Mouse (Mus musculus) kidney, adult 18-20 months (tissue): ENCODE data around the gene Ice2.
A peak's percentile ranks its signal among the peaks of the same experiment; 100 is the strongest.

ENCODE experiments used
- DNase-seq: peaks from one replicate; pipeline ENCODE4 v3.0.0; 2021

The Ice2 gene

DNA sequence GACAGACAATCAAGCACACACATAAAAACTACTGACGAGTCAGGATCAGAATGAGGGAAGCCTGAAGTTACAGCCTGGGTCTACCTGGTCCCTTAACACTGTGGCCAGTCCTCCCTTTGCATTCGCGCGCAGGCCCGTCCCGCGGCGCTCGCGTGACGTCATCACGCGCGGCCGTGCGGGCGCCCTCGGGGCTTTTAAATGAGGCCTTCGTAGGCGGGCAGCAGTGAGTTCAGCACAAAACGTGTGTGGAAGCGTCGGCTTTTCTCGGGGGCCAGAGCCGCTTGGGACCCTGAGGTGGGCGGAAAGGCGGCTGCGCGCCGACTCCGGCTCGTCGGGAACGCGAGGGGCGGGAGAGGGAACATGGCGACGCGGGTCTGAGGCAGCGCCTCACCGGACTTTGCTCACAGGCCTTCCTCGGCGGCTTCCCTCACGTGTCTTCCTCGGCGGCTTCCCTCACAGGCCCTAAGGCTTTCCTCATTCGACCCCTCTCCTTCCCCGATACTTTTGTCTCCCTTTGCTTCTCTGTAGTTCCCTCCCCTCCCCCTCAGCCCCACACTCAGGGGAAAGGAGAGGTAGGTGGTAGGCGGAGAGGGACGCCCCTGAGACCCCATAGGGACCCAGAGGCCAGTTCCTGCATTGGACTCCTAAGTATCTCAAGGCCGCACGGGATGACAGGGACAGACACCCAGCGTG, at the start of gene Ice2:
TSS of gene Ice2 (plus strand) at position 147 of the 693 bp plus-strand sequence.
- DNase-seq, result peak; percentile 84

GRCm38 (mm10) chr9:69349537-69349936, 48.2 kb upstream of the Ice2 start:
- DNase-seq, result no peak

- DNase-seq, result no peak
Observed at GRCm38 (mm10) chr9:69354228-69354627, 43.5 kb upstream of the Ice2 start.

GRCm38 (mm10) chr9:69357834-69358233, 39.9 kb upstream of the Ice2 start:
- peak; percentile 66 for DNase-seq

GRCm38 (mm10) chr9:69358797-69359196, 38.9 kb upstream of the Ice2 start:
- DNase-seq, result no peak

DNA sequence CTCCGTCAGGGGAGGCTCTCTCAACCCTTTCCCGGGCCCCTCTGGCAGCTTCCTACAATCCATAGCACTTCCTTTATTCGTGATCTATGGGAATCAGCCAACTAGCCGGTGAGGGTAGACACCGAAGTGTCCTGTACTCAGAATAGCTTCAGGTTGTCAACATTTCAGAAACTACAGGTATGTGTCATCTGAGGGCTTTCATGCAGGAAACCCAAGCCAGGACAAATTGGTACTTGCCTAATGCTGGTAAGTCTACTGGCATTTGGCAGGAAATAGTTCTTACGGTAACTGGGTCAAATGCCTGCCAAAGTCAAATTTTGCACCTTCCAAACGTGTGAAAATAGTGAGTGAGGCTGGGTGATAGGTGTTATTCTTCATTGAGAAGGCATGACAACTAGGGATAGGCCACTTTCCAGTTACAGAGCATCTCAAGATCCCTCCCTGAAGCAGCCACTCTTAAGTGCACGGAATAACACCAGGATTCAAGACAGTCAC, 35.7 kb upstream of the Ice2 start:
- no peak for DNase-seq

GRCm38 (mm10) chr9:69362766-69363165, 34.9 kb upstream of the Ice2 start:
- no peak for DNase-seq

GRCm38 (mm10) chr9:69364117-69364516, 33.6 kb upstream of the Ice2 start:
- no peak for DNase-seq

DNA sequence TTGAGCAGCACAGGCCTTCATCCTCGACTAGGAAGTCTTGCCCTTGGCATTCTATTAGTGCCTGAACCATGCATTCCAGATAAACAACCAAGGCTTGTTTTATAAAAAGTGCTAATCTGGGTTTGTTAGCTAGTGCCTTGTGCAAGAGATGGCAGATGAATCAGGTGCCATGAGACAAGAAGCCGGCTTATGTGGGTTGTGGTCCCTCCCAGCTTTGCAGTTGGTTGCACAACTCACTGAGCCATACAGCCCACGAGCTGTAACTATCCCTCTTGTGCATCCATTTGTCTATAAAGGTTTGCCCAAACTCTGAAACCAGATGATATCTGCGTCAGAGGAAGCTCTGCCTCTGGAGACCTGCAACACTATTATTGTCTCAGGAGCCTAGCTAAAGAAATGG, 30.7 kb upstream of the Ice2 start:
- DNase-seq, result no peak

- DNase-seq, result peak; percentile 75
Observed at GRCm38 (mm10) chr9:69368071-69368470, 29.6 kb upstream of the Ice2 start.

- DNase-seq, result no peak
Observed at GRCm38 (mm10) chr9:69371046-69371724, 26.5 kb upstream of the Ice2 start.

- DNase-seq, result no peak
Observed at GRCm38 (mm10) chr9:69372871-69373270, 24.8 kb upstream of the Ice2 start.

- DNase-seq, result no peak
Observed at GRCm38 (mm10) chr9:69376982-69377653, 20.6 kb upstream of the Ice2 start.

GRCm38 (mm10) chr9:69377654-69378045, 20.1 kb upstream of the Ice2 start:
- DNase-seq, result no peak

- no peak for DNase-seq
Observed at GRCm38 (mm10) chr9:69380546-69380945, 17.2 kb upstream of the Ice2 start.

- no peak for DNase-seq
Observed at GRCm38 (mm10) chr9:69381741-69382140, 16.0 kb upstream of the Ice2 start.

- DNase-seq, result no peak
Observed at GRCm38 (mm10) chr9:69384475-69384874, 13.2 kb upstream of the Ice2 start.

GRCm38 (mm10) chr9:69384905-69385304, 12.8 kb upstream of the Ice2 start:
- DNase-seq, result no peak

- DNase-seq, result no peak
Observed at GRCm38 (mm10) chr9:69387296-69387695, 10.4 kb upstream of the Ice2 start.

DNA sequence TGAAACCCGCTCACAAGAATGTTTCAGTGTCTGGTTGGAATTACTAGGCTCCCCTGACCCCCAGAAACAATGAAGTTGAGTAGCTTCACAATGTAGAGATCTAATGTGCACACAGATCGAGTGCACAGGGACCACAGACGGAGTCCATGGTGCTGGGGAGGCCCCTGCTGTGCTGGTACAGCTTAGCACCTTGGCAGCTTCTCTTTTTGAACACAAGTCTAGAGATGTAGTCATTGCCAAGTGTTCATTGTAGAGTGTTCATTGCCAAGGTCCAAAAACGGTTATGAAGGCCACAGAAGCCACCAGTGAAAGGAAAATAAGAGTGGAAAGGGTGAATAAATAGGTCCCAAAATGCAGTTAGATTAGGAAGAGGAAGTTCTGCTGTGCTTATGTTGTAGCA, 7.1 kb upstream of the Ice2 start:
- DNase-seq, result no peak

DNA sequence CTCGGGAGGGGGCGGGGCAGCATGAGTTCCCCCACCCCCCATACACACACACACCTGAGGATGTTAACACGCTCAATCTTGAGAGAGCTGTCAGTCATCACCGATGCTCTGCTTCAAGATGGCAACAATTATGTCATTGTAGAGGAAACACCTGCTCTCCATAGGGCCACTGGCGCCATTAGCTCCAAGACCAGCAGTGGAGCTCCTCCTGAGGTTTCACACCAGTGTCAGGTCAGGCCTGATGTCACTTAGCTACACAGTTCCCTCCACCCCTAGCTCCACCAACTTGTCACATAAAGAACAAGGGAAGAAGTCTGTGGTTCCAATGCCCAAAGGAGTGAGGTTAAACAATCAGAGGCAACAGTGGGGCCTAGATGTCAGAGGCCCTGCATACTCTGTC, 3.5 kb upstream of the Ice2 start:
- no peak for DNase-seq

- no peak for DNase-seq
Observed at GRCm38 (mm10) chr9:69397432-69397759, 310 bp upstream of the Ice2 start.

DNA sequence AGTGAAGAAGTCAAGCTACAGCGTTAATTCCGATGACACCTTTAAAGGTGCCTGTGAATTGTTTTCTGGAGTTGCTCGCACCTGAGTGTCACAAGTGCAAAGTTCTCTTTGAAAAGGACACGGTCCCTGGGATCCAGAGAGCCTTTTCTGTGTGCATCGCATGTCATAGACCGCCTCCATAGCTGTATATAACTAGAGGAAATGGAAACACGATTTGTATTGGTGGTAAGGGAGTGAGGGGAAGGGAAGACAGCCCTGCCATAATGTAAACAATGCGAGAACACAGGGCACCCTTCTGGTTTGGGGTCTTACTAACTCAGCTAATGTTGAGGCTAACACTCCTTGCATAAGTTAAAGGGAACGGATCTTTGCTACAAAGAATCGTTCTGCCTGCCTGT, 746 bp downstream of the Ice2 start:
- no peak for DNase-seq

- no peak for DNase-seq
Observed at GRCm38 (mm10) chr9:69404671-69405070, 7.0 kb downstream of the Ice2 start.
